Comparison of ENCODE assay signal across 10 mouse cellular contexts in genomic region chr8:79104634-79105033, GRCm38 (mm10).
DNase-seq lines count a peak whose midpoint lies in the region; ATAC-seq and TF ChIP-seq lines count a peak whose summit lies in the region.
"Had no signal": no experiment of that assay in that cellular context is flagged by ENCODE, and none has a peak within 500 bp of the region (broad histone marks: within the 10 kb centered on the region; RNA-seq: fewer than 3 reads in every experiment).

No protein-coding gene starts in this region.

- H3K9me3 ChIP-seq in heart, embryonic 12.5 days (replicated peaks) = no peaks in the 10 kb centered on the region
- no peaks in the 10 kb centered on the region for H3K9me3 ChIP-seq in lung, embryonic 16.5 days (ENCODE audit: control insufficient read depth, low read length)
- no peaks in the 10 kb centered on the region for H3K9me3 ChIP-seq in intestine, embryonic 15.5 days
- H3K9me3 ChIP-seq in stomach, postnatal 0 days (ENCODE audit: control insufficient read depth, low read length) = no peaks in the 10 kb centered on the region
- H3K9me3 ChIP-seq: forebrain, embryonic 12.5 days; liver, embryonic 15.5 days had no signal

- no peaks in the 10 kb centered on the region for H3K27me3 ChIP-seq in heart, embryonic 12.5 days (replicated peaks)
- no peaks in the 10 kb centered on the region for H3K27me3 ChIP-seq in lung, embryonic 16.5 days (ENCODE audit: control insufficient read depth, insufficient read depth, low read depth, low read length)
- no peaks in the 10 kb centered on the region for H3K27me3 ChIP-seq in intestine, embryonic 15.5 days (replicated peaks)
- no peaks in the 10 kb centered on the region for H3K27me3 ChIP-seq in stomach, postnatal 0 days (ENCODE audit: control insufficient read depth, insufficient read depth, low read length)
- H3K27me3 ChIP-seq: forebrain, embryonic 12.5 days; liver, embryonic 15.5 days had no signal

- intact Hi-C loops in heart, postnatal 10 days (cut with DNase I) = no loop called here

- peaks cover 18% of the 10 kb centered on the region; the same call in 1 of the 2 replicates for H3K36me3 ChIP-seq in heart, embryonic 12.5 days
- H3K36me3 ChIP-seq in lung, embryonic 16.5 days (ENCODE audit: control insufficient read depth, insufficient read depth, low read length) = no peaks in the 10 kb centered on the region
- H3K36me3 ChIP-seq in intestine, embryonic 15.5 days = peaks cover 3% of the 10 kb centered on the region; the same call in 1 of the 2 replicates
- H3K36me3 ChIP-seq in stomach, postnatal 0 days (ENCODE audit: control insufficient read depth, insufficient read depth, low read length) = no peaks in the 10 kb centered on the region
- H3K36me3 ChIP-seq: liver, embryonic 15.5 days had no signal

- TF ChIP-seq EP300 in stomach, postnatal 0 days (optimal IDR thresholded peaks at IDR 0.05) = no peak

- TF ChIP-seq CTCF in lung, adult 2 months (IDR thresholded peaks at IDR 0.05; ENCODE audit: insufficient read depth, low read length) = no peak
- TF ChIP-seq CTCF in stomach, postnatal 0 days (IDR thresholded peaks at IDR 0.05; ENCODE audit: low read depth) = no peak

- no peak overlapping the region for H3K4me3 ChIP-seq in heart, embryonic 12.5 days
- no peak overlapping the region for H3K4me3 ChIP-seq in lung, embryonic 16.5 days (ENCODE audit: low read length)
- no peak overlapping the region for H3K4me3 ChIP-seq in lung, adult 2 months (replicated peaks; ENCODE audit: extremely low read depth, low read depth, low read length)
- H3K4me3 ChIP-seq in intestine, embryonic 15.5 days (replicated peaks) = no peak overlapping the region
- no peak overlapping the region for H3K4me3 ChIP-seq in stomach, postnatal 0 days (ENCODE audit: low read depth, low read length)
- H3K4me3 ChIP-seq: forebrain, embryonic 12.5 days; liver, embryonic 15.5 days had no signal

- WGBS in heart, embryonic 12.5 days = 76% methylated on average over 9 of the region's 9 CpGs
- WGBS in lung, embryonic 16.5 days = 58% methylated on average over 9 of the region's 9 CpGs
- 64% methylated on average over 9 of the region's 9 CpGs for WGBS in lung, adult 2 months
- WGBS in intestine, embryonic 15.5 days = 42% methylated on average over 9 of the region's 9 CpGs
- 46% methylated on average over 9 of the region's 9 CpGs for WGBS in stomach, postnatal 0 days

- no peak overlapping the region for H3K9ac ChIP-seq in heart, embryonic 12.5 days
- H3K9ac ChIP-seq in lung, embryonic 16.5 days (ENCODE audit: low read length) = peak overlapping the region; percentile 11; the same call in 1 of the 2 replicates
- no peak overlapping the region for H3K9ac ChIP-seq in intestine, embryonic 15.5 days
- no peak overlapping the region for H3K9ac ChIP-seq in stomach, postnatal 0 days (ENCODE audit: low read length)
- H3K9ac ChIP-seq: forebrain, embryonic 12.5 days; liver, embryonic 15.5 days had no signal

- no peak for ATAC-seq in heart, embryonic 12.5 days (ENCODE audit: insufficient number of reproducible peaks, low FRiP score)
- no peak for ATAC-seq in lung, embryonic 16.5 days (ENCODE audit: low read depth)
- ATAC-seq in intestine, embryonic 15.5 days = peak; percentile 71
- peak; percentile 76 for ATAC-seq in stomach, postnatal 0 days (ENCODE audit: low FRiP score, low TSS enrichment)
- ATAC-seq: inflammation-experienced regulatory T-cells, adult 6 months had no signal

- DNase-seq in heart, postnatal 10 days = no peak
- DNase-seq in lung, adult 2 months = no peak
- DNase-seq in stomach, postnatal 0 days (ENCODE audit: low spot score) = no peak
- DNase-seq in gastrocnemius, postnatal 4 days (ENCODE audit: low spot score in 2 of 2) = no peak

- no peak overlapping the region for H3K4me2 ChIP-seq in heart, embryonic 12.5 days
- H3K4me2 ChIP-seq in lung, embryonic 16.5 days (ENCODE audit: low read depth, low read length) = no peak overlapping the region
- H3K4me2 ChIP-seq in intestine, embryonic 15.5 days (replicated peaks) = no peak overlapping the region; the same call in 1 of the 2 replicates
- no peak overlapping the region; the same call in 1 of the 2 replicates for H3K4me2 ChIP-seq in stomach, postnatal 0 days (replicated peaks; ENCODE audit: low read depth)
- H3K4me2 ChIP-seq: forebrain, embryonic 12.5 days; liver, embryonic 15.5 days had no signal

- peaks cover 35% of the 10 kb centered on the region for H3K4me1 ChIP-seq in heart, embryonic 12.5 days (replicated peaks)
- peaks cover 18% of the 10 kb centered on the region for H3K4me1 ChIP-seq in lung, embryonic 16.5 days (replicated peaks; ENCODE audit: control insufficient read depth, insufficient read depth, low read length)
- no peaks in the 10 kb centered on the region for H3K4me1 ChIP-seq in lung, adult 2 months (ENCODE audit: control insufficient read depth, insufficient read depth, low read length)
- peaks cover 31% of the 10 kb centered on the region for H3K4me1 ChIP-seq in intestine, embryonic 15.5 days (replicated peaks)
- H3K4me1 ChIP-seq in stomach, postnatal 0 days (replicated peaks; ENCODE audit: control insufficient read depth, insufficient read depth) = peaks cover 2% of the 10 kb centered on the region; the same call in 1 of the 2 replicates
- H3K4me1 ChIP-seq: liver, embryonic 15.5 days had no signal

- no peak for TF ChIP-seq POLR2A in lung, adult 2 months (IDR thresholded peaks at IDR 0.05; ENCODE audit: borderline replicate concordance, extremely low read depth, low read depth, low read length)

- H3K27ac ChIP-seq in heart, embryonic 12.5 days (ENCODE audit: poor library complexity, severe bottlenecking) = peak overlapping the region; percentile 32; the same call in 1 of the 2 replicates
- H3K27ac ChIP-seq in lung, embryonic 16.5 days (ENCODE audit: low read length) = peak overlapping the region; percentile 46; the same call in 1 of the 2 replicates
- peak overlapping the region; percentile 68 for H3K27ac ChIP-seq in intestine, embryonic 15.5 days
- H3K27ac ChIP-seq in stomach, postnatal 0 days (replicated peaks) = peak overlapping the region; percentile 40; the same call in 1 of the 2 replicates
- H3K27ac ChIP-seq: forebrain, embryonic 12.5 days; liver, embryonic 15.5 days had no signal

Comparison
In these comparisons a context has a peak if more than half of its experiments do, and no peak if none do; other contexts are left out.
1. ATAC-seq: peak in intestine, embryonic 15.5 days (single experiment) and stomach, postnatal 0 days (single experiment); none in heart, embryonic 12.5 days (single experiment) and lung, embryonic 16.5 days (single experiment).
2. Peak in every context shown above with its lines, with median percentiles within 50 percentile points of each other: H3K27ac ChIP-seq.